Mouse (Mus musculus) thymus, adult 18-20 months (tissue): ENCODE measurements around the gene Siah3.

Source experiments
- DNase-seq, 2 experiments: peaks; one replicate each; pipeline ENCODE4 v3.0.0; 2022; ENCODE audit warnings: mixed read lengths in 2 of 2

Siah3 gene

DNA sequence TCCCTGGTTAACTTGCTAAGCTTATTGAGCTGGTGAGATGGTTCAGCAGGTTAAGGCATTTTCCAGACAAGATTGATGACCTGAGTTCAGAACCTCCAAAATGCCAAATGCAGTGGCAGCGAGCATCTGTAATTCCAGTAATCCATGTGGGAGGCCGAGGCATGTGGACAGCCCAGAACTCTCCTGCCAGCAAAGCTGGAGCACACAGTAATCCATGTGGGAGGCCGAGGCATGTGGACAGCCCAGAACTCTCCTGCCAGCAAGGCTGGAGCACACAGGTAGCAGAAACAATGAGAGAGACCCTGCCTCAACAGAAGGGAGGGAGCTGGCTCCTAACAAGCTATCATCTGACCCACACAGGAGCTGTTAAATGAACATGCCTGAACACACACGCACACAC, 13.2 kb downstream of the Siah3 start:
- no peak for DNase-seq

GRCm38 (mm10) chr14:75473061-75473930, 17.5 kb downstream of the Siah3 start:
- DNase-seq = no peak

GRCm38 (mm10) chr14:75475887-75476286, 20.1 kb downstream of the Siah3 start:
- no peak for DNase-seq

DNA sequence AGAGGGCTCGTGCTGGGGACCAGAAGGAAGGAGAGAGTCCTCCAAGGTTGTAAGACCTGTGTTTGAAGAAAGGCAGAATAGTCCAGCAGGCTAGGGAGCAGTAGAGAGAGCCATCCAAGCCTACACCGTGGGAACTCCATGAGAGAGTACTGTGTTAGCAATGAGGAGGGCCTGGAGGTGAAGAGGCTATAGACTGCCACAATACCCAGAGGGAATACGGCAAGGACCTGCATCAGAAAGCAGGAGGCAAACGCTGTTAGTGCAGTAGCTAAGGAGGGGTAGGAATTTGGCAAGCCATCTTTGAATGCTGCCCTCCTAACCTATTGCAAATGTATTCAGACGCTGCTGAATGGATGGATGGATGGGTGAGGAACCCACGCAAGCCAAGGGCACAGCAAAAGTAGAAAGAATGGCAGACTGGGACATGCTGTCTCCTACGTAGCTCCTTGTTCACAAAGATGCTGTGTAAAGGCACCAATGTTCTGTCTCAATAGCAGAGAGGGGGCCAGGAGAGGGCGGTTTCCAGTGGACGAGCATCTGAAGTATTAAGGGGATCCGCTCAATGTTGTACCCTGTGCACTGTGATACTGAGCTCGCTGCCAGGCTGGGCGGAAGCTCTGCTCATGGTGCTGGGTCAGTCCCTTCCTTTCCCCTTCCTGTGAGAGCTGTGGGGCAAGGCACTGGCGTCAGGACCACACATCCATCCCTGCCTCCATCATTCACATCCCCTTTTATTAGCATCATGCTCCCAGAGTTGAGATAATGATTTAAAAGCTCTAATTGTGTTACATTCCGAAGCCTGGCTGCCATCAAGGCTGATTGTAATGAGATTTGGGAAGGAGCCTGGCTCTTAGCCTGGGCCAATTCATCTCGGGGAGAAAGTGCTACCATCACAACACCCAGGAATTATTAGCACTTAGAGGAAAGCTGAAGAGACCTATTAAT, 26.7 kb downstream of the Siah3 start:
- DNase-seq = no peak

GRCm38 (mm10) chr14:75483176-75483546, 27.4 kb downstream of the Siah3 start:
- no peak for DNase-seq

DNA sequence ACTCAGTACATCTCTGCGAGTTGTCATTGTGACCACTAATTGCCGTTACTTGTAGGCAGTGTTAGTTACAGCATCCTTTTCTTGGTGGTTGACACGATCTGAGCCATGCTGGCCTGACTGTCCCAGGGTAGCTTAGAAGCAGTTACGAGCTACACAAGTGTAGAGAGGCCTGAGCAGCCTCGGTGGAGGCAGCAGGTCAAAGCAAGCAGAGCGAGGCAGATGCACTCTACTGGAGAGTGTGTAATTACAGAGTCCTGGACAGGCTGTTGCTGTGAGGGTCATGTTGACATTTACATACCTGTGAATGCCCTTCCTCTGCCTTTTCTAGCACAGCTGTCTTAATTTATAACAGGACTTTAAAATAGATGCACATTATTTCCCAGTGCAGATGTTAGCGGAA, 32.1 kb downstream of the Siah3 start:
- DNase-seq = no peak

DNA sequence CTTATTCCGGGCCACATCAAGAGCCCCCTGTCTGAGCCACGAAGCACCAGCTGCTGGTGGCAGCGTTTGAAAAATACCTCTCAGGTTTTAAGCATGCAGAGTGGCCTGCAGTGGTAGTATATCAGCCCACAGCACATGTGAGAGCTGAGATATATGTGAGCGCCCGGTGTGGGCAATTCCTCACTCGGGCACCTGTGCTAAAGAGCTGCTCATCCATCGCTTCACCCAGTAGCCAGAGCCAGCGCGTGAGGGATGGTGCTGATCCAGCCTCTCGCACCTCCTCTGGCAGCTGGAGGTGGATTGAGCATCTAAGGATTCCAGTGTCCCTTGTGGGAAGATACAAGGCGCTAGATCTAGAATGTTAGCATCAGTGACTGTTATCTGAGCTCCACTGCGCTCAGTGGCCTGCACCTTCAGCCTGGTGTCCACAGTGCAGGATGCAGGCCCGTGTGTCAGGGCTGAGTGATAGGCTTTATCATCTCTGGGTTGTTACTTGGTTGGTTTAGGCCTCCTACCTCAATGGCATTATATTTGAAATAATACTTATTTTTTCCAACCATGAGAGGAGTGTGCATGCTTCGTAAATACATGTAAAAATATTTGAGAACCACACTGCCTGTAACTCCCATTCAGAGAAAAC, 37.9 kb downstream of the Siah3 start:
- no peak for DNase-seq

DNA sequence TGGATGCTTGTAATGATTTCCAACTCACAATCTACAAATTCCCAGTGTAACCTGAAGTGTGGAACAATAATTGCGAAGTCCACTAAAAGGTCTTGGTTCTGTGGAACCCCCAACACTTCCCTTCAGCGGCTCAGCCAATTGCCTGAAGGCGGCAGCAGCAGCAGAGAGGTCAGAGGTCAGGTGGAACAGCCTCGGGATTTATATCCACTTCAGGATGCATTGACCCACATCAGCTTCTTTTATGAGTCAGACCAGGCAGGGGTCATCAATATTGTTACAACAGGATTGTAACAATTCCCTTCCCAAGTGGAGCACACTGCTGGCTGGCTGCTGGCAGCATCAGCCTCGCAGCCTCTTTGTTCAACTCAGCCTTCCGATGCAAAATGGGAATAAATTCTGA, 39.1 kb downstream of the Siah3 start:
- no peak for DNase-seq

- no peak for DNase-seq
Observed at GRCm38 (mm10) chr14:75501501-75501990, 45.8 kb downstream of the Siah3 start.

DNA sequence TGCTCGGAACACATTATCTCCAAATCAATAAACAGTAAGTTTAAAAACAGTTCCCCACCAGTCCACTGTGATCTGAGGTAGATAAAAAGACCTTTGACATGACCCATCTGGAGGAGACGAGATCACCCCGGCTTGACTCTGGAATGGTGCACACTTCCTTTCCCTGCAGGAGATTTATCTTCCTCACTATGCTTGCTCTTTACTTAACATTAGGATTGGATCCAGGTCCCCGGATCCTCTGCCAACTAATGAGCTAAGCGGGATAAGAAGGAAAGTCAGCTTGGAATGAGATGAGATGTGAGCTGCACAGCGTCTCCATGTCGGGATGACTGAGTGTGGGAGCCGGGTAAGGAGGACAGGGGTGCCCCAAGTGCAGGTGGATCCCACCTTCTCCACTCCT, 46.7 kb downstream of the Siah3 start:
- DNase-seq = no peak

GRCm38 (mm10) chr14:75504255-75504654, 48.5 kb downstream of the Siah3 start:
- no peak for DNase-seq

DNA sequence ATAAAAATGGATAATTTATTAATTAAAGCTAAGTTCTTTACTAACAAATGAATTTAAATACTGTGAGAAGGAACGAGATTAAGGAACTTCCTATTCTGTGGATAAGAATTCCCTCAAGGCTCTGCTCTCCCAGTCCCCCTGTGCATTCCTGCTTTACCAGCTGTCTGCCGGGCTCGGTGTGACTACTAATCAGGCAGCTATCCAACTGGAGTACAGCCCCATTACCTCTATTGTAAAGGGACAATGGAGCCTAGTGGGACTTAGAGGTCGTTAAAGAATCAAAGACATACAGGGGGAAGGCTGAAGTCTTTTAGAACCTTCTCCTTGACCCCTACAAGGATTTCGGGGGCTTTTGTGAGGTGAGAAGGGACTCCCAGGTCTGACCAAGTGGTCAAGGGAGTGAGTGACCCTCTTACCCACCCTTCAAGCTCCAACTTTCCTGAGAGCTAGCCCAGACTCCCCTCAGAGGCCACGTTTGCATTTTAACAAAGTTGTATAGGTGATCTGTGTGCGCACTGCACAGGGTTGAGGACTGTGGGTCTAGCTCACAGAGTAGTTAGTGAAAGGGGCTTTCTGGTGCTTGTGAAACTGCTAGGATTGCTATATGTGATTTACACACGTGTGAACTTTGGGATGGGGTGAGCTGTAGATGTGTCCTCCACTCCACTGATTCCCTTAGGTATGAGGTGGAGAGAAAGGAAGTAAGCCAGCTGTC, 49.5 kb downstream of the Siah3 start:
- DNase-seq = no peak

DNA sequence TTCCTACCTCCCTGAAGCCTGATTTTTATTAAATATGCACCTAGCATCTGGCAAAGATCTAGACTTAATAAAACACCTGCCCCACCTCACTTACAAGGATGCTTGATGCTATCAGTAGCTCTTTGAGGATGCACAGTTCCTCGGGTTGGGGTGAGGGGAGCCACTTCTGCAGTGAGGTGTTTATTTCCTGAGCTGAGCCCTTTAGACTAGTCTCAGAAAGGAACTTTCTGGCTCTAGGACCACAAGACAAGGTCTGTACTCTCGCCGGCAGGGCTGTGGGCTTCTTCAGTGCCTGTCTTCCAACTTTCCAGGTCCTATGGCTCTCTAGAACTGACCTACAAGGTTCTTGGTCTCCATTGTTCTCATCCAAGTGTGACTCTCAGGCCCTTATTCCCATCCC, 50.5 kb downstream of the Siah3 start:
- DNase-seq = no peak

- DNase-seq = no peak
Observed at GRCm38 (mm10) chr14:75510125-75510524, 54.3 kb downstream of the Siah3 start.

- no peak for DNase-seq
Observed at GRCm38 (mm10) chr14:75512946-75513345, 57.2 kb downstream of the Siah3 start.

DNA sequence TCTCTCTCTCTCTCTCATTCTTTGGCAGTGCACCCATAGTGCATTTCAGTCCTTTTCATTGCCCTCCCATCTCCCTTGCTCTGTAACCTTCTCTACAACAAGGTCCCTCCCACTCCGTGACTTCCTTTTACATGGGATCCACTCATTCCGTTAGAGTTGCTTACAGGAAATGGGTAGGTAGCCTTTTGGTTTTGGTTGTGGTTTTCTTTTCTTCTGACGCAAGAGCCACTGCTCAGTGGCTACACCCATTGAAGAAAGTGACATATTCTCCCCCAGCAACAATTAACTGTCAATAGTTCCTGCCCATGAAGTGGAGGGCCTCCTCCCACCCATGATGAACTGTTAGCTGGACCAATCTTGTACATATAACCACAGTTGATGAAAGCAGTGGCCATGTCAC, 60.4 kb downstream of the Siah3 start:
- DNase-seq = no peak

GRCm38 (mm10) chr14:75516917-75517595, 61.3 kb downstream of the Siah3 start:
- no peak for DNase-seq

DNA sequence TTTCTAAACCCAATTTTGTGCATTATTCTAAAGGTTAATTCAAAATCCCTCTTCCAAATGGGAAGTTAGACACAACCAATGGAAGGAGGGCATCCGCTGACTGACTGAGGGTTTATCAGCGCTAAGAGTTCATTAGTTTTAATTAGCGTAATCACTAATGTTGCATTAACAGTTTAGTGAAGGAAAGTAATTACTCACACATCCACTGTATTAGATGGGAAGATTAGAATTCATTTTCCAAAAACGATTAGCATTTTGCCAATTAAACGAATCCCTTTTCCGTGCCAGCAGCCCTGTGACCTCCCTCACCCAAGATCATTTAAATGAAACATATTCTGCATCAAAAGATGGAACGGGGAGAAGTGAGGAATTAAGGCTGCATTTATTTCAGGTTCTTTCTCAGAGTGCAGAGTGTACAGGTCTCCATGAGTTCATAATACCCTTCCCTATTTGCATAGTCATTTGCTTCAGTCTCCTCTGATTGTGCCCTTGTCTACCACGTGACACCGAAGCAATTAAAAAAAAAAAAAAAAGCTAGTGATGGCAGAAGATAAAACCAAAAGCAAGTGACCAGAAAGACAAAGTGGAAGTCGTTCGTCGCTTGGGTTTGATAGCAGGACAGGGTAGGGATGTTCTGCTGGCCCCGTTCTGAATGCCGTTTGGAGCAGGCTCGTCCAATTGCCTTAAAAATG, 62.6 kb downstream of the Siah3 start:
- DNase-seq = no peak

DNA sequence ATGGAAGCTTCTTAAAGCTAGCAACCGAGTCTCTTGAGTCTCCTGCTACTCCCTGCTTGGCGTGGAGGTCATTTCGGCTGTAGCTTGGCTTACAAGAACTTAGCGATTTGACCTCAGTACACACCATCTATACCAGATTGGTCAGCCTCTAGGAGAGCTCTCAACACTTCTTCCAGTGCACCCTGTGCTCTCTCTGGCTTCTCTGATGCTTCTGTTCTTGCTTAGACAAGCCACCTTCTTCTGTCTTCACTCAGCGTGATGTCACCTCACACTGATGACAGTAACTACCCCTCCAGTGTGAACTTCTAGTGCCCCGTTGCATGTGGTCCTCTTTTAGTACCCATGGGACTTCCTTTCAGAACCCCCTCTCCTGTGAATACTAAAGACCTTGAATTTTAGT, 63.1 kb downstream of the Siah3 start:
- DNase-seq = no peak

GRCm38 (mm10) chr14:75519668-75520067, 63.9 kb downstream of the Siah3 start:
- DNase-seq = no peak

GRCm38 (mm10) chr14:75524648-75525047, 68.9 kb downstream of the Siah3 start:
- DNase-seq = no peak
